Mouse (Mus musculus): ENCODE data around the gene Hoxc12. TPM values are rescaled to one million over a fixed set of nuclear protein-coding genes. Genes with fewer than 3 reads are reported as not detected.

The Hoxc12 gene
- polyA plus RNA-seq (2015; fragmentation: Nextera tagmentation; extraction: Ambion mirVana), result not detected in 2 replicates

- Histone ChIP-seq H3K9ac (ENCODE audit: low read depth, low read length) (no peak within 1 kb of the TSS), H3K4me2 (ENCODE audit: low read depth, low read length) (no peak within 1 kb of the TSS), H3K9me3 (ENCODE audit: control insufficient read depth, low read length) (no peaks in the 10 kb centered on the region), H3K27me3 (replicated peaks; ENCODE audit: control insufficient read depth, insufficient read depth, low read length) (peaks cover 98% of the 10 kb centered on the region), H3K36me3 (ENCODE audit: control insufficient read depth, insufficient read depth, low read length) (no peaks in the 10 kb centered on the region), H3K4me1 (ENCODE audit: control insufficient read depth, insufficient read depth, low read length) (no peaks in the 10 kb centered on the region), H3K4me3 (ENCODE audit: low read length) (no peak within 1 kb of the TSS; the same call in 1 of the 2 replicates), H3K27ac (ENCODE audit: low read length) (no peak within 1 kb of the TSS)
- ATAC-seq, result no peak
- 1% methylated on average over 31 of the region's 31 CpGs for WGBS
Measured at GRCm38 (mm10) chr15:102936279-102936972, at the start of gene Hoxc12. TSS of gene Hoxc12 (plus strand) at chr15:102936757.

GRCm38 (mm10) chr15:102895115-102895514, 41.4 kb upstream of the Hoxc12 start:
- H3K4me1 ChIP-seq (ENCODE audit: control insufficient read depth, insufficient read depth, low read length), result no peaks in the 10 kb centered on the region
- H3K27ac ChIP-seq (ENCODE audit: low read length), result no peak overlapping the region
- 73% methylated on average over 6 of the region's 6 CpGs for WGBS
- H3K4me3 ChIP-seq (ENCODE audit: low read length), result no peak overlapping the region
- H3K27me3 ChIP-seq (replicated peaks; ENCODE audit: control insufficient read depth, insufficient read depth, low read length), result peaks cover 10% of the 10 kb centered on the region; the same call in 1 of the 2 replicates
- no peaks in the 10 kb centered on the region for H3K36me3 ChIP-seq (ENCODE audit: control insufficient read depth, insufficient read depth, low read length)
- no peaks in the 10 kb centered on the region for H3K9me3 ChIP-seq (ENCODE audit: control insufficient read depth, low read length)
- no peak for ATAC-seq
- H3K9ac ChIP-seq (ENCODE audit: low read depth, low read length), result no peak overlapping the region
- H3K4me2 ChIP-seq (ENCODE audit: low read depth, low read length), result no peak overlapping the region

- no peaks in the 10 kb centered on the region for H3K36me3 ChIP-seq (ENCODE audit: control insufficient read depth, insufficient read depth, low read length)
- H3K4me2 ChIP-seq (ENCODE audit: low read depth, low read length), result no peak overlapping the region
- no peak for ATAC-seq
- H3K27ac ChIP-seq (ENCODE audit: low read length), result no peak overlapping the region
- H3K4me1 ChIP-seq (ENCODE audit: control insufficient read depth, insufficient read depth, low read length), result no peaks in the 10 kb centered on the region
- H3K4me3 ChIP-seq (ENCODE audit: low read length), result no peak overlapping the region
- peaks cover 51% of the 10 kb centered on the region for H3K27me3 ChIP-seq (replicated peaks; ENCODE audit: control insufficient read depth, insufficient read depth, low read length)
- no peaks in the 10 kb centered on the region for H3K9me3 ChIP-seq (ENCODE audit: control insufficient read depth, low read length)
- no peak overlapping the region for H3K9ac ChIP-seq (ENCODE audit: low read depth, low read length)
- WGBS, result 38% methylated on average over 1 of the region's 1 CpGs
Measured at GRCm38 (mm10) chr15:102904946-102905345, 31.6 kb upstream of the Hoxc12 start.

GRCm38 (mm10) chr15:102909536-102909935, 27.0 kb upstream of the Hoxc12 start:
- H3K4me3 ChIP-seq (ENCODE audit: low read length), result no peak overlapping the region
- WGBS, result under 1% methylated on average over 4 of the region's 4 CpGs
- peaks cover 75% of the 10 kb centered on the region for H3K27me3 ChIP-seq (replicated peaks; ENCODE audit: control insufficient read depth, insufficient read depth, low read length)
- no peaks in the 10 kb centered on the region for H3K36me3 ChIP-seq (ENCODE audit: control insufficient read depth, insufficient read depth, low read length)
- H3K9ac ChIP-seq (ENCODE audit: low read depth, low read length), result no peak overlapping the region
- H3K4me2 ChIP-seq (ENCODE audit: low read depth, low read length), result no peak overlapping the region
- no peaks in the 10 kb centered on the region for H3K4me1 ChIP-seq (ENCODE audit: control insufficient read depth, insufficient read depth, low read length)
- no peaks in the 10 kb centered on the region for H3K9me3 ChIP-seq (ENCODE audit: control insufficient read depth, low read length)
- H3K27ac ChIP-seq (ENCODE audit: low read length), result no peak overlapping the region
- no peak for ATAC-seq

- Histone ChIP-seq H3K36me3 (ENCODE audit: control insufficient read depth, insufficient read depth, low read length) (no peaks in the 10 kb centered on the region), H3K4me3 (ENCODE audit: low read length) (no peak overlapping the region), H3K27ac (ENCODE audit: low read length) (no peak overlapping the region), H3K27me3 (replicated peaks; ENCODE audit: control insufficient read depth, insufficient read depth, low read length) (peaks cover 73% of the 10 kb centered on the region), H3K9me3 (ENCODE audit: control insufficient read depth, low read length) (no peaks in the 10 kb centered on the region), H3K9ac (ENCODE audit: low read depth, low read length) (no peak overlapping the region), H3K4me2 (ENCODE audit: low read depth, low read length) (no peak overlapping the region), H3K4me1 (ENCODE audit: control insufficient read depth, insufficient read depth, low read length) (no peaks in the 10 kb centered on the region)
- WGBS, result under 1% methylated on average over 18 of the region's 18 CpGs
- ATAC-seq, result no peak
Measured at GRCm38 (mm10) chr15:102910038-102910437, 26.5 kb upstream of the Hoxc12 start.

- no peak for ATAC-seq
Measured at GRCm38 (mm10) chr15:102910496-102911095, 26.0 kb upstream of the Hoxc12 start.

GRCm38 (mm10) chr15:102913038-102913585, 23.4 kb upstream of the Hoxc12 start:
- H3K27me3 ChIP-seq (replicated peaks; ENCODE audit: control insufficient read depth, insufficient read depth, low read length), result peaks cover 81% of the 10 kb centered on the region
- ATAC-seq, result no peak

More at GRCm38 (mm10) chr15:102910496-102911095, 26.0 kb upstream of the Hoxc12 start:
- 2% methylated on average over 22 of the region's 22 CpGs for WGBS
- Histone ChIP-seq H3K27me3 (replicated peaks; ENCODE audit: control insufficient read depth, insufficient read depth, low read length) (peaks cover 70% of the 10 kb centered on the region), H3K4me1 (ENCODE audit: control insufficient read depth, insufficient read depth, low read length) (no peaks in the 10 kb centered on the region), H3K4me3 (ENCODE audit: low read length) (no peak overlapping the region), H3K9ac (ENCODE audit: low read depth, low read length) (no peak overlapping the region), H3K9me3 (ENCODE audit: control insufficient read depth, low read length) (no peaks in the 10 kb centered on the region), H3K36me3 (ENCODE audit: control insufficient read depth, insufficient read depth, low read length) (no peaks in the 10 kb centered on the region), H3K27ac (ENCODE audit: low read length) (no peak overlapping the region), H3K4me2 (ENCODE audit: low read depth, low read length) (no peak overlapping the region)

GRCm38 (mm10) chr15:102917972-102918572, 18.5 kb upstream of the Hoxc12 start:
- H3K36me3 ChIP-seq (ENCODE audit: control insufficient read depth, insufficient read depth, low read length), result no peaks in the 10 kb centered on the region
- no peak overlapping the region for H3K9ac ChIP-seq (ENCODE audit: low read depth, low read length)

More at GRCm38 (mm10) chr15:102913038-102913585, 23.4 kb upstream of the Hoxc12 start:
- H3K4me2 ChIP-seq (ENCODE audit: low read depth, low read length), result no peak overlapping the region
- H3K4me1 ChIP-seq (ENCODE audit: control insufficient read depth, insufficient read depth, low read length), result no peaks in the 10 kb centered on the region
- H3K36me3 ChIP-seq (ENCODE audit: control insufficient read depth, insufficient read depth, low read length), result no peaks in the 10 kb centered on the region
- no peaks in the 10 kb centered on the region for H3K9me3 ChIP-seq (ENCODE audit: control insufficient read depth, low read length)
- under 1% methylated on average over 19 of the region's 19 CpGs for WGBS
- no peak overlapping the region for H3K27ac ChIP-seq (ENCODE audit: low read length)
- no peak overlapping the region for H3K4me3 ChIP-seq (ENCODE audit: low read length)
- H3K9ac ChIP-seq (ENCODE audit: low read depth, low read length), result no peak overlapping the region

GRCm38 (mm10) chr15:102918611-102919265, 17.8 kb upstream of the Hoxc12 start:
- no peak for ATAC-seq
- Histone ChIP-seq H3K9me3 (ENCODE audit: control insufficient read depth, low read length) (no peaks in the 10 kb centered on the region), H3K4me3 (ENCODE audit: low read length) (no peak overlapping the region), H3K27ac (ENCODE audit: low read length) (no peak overlapping the region), H3K27me3 (replicated peaks; ENCODE audit: control insufficient read depth, insufficient read depth, low read length) (peaks cover 86% of the 10 kb centered on the region), H3K9ac (ENCODE audit: low read depth, low read length) (no peak overlapping the region), H3K4me2 (ENCODE audit: low read depth, low read length) (no peak overlapping the region), H3K36me3 (ENCODE audit: control insufficient read depth, insufficient read depth, low read length) (no peaks in the 10 kb centered on the region), H3K4me1 (ENCODE audit: control insufficient read depth, insufficient read depth, low read length) (0 out of 2 replicates have a peak, but pooled peaks cover 4% of the 10 kb centered on the region)
- WGBS, result 2% methylated on average over 7 of the region's 7 CpGs

More at GRCm38 (mm10) chr15:102917972-102918572, 18.5 kb upstream of the Hoxc12 start:
- Histone ChIP-seq H3K27me3 (replicated peaks; ENCODE audit: control insufficient read depth, insufficient read depth, low read length) (peaks cover 87% of the 10 kb centered on the region), H3K9me3 (ENCODE audit: control insufficient read depth, low read length) (no peaks in the 10 kb centered on the region), H3K4me2 (ENCODE audit: low read depth, low read length) (no peak overlapping the region), H3K27ac (ENCODE audit: low read length) (no peak overlapping the region), H3K4me3 (ENCODE audit: low read length) (no peak overlapping the region), H3K4me1 (ENCODE audit: control insufficient read depth, insufficient read depth, low read length) (0 out of 2 replicates have a peak, but pooled peaks cover 4% of the 10 kb centered on the region)
- ATAC-seq, result no peak
- 2% methylated on average over 20 of the region's 20 CpGs for WGBS
